Mouse (Mus musculus) c-Kit-positive CD71-negative TER-119-negative erythroid progenitor cells, embryonic 14.5 days (primary cell): ENCODE results near the gene Smim24.
A peak's percentile ranks its signal among the peaks of the same experiment; 100 is the strongest.

Experiments
- DNase-seq: peaks from one replicate; pipeline ENCODE4 v3.0.0-alpha.2; 2013; ENCODE audit warnings: low read depth

Gene Smim24

DNA sequence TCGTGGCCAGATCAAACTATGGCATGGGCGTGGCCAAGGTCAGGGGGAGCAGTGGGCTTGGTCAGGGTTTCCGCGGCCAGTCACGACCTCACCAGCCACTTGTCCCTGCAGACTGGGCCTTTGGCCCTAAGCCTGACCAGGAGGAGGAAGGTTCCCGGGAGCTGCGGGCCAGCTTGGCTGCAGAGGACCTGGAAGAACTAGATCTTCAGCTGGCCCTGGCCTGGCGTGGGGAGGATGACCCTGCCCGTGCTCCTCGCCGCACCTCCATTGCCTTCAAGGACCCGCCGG is 2.2 kb upstream of the Smim24 start:
- no peak for DNase-seq

DNA sequence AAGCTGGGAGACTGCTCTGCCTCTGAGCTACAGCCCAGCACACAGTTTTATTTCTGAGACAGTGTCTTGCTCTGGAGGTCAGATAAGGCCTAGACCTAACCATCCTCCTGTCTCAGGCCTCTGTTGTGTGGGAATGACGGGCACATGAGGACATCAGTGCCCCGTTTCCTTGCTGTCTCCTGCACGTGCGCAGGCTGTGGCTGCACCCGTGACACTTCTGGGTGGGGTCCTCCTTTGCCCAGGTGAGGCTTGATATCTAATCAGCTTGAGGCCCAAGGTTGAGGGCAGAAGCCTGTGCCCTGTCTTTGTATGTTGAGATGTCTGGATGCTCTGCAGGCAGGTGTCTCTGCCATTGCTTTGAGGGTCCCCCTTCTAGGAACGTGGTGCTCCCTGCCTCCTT is 581 bp upstream of the Smim24 start:
- no peak for DNase-seq

GRCm38 (mm10) chr10:81393456-81394063 is 709 bp downstream of the Smim24 start:
- no peak for DNase-seq

DNA sequence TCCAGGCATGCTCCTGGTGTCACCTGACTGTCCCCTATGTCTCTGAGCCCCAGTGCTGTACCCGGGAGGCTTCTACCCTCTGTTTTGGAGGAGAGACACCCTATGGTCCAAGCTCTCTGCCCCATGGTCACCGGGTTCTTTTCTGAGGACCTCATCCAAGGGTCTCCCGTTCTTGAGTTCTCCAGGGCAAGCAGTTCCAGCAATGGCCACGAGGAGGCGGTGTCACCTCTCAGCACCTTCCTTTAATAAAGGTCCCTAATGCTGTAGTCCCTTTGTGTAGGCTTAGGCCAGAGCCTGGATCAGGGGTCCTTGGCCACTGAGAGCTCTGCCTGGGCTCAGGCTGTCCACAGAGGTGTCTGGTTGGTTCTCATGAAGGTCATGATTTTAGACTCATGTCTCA is 2.3 kb downstream of the Smim24 start:
- peak; percentile 72 for DNase-seq

DNA sequence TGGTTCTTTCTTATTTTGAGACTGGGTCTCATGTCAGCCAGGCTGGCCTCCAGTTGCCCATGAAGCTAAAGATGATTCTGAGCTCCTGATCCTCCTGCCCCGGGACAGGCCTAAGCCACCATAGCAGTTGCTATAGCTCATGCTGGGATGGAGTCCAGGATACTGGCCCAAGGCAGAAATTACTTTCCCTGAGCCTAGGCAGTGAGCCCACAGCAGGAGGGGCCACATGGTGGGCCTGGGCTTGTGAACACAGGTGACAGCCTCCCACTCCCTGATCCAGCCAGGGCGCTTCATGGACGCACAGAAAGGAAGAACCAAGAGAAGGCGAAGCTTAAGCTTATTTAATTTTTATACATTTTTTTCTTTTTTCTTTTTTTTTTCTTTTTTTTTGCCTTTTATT is 3.0 kb downstream of the Smim24 start:
- DNase-seq = no peak

DNA sequence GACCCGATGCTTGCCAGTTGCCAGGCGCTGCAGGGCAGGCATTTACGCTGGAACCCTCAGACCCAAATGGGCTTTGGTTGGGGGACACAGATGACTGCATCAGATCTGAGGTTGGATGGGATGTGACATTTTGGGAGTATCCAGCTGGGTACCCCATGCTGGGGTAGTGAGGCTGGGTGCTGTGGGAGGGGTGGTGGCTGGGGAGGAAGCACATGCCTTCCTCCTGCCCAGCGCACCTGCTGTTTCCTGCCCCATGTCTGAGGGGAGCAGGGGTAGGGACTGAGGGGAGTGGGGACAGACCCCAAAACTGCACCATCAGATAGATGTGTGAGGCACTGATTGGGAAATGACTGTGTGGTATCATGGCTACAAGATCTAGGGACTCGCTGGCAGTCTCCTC is 3.9 kb downstream of the Smim24 start:
- DNase-seq = no peak

DNA sequence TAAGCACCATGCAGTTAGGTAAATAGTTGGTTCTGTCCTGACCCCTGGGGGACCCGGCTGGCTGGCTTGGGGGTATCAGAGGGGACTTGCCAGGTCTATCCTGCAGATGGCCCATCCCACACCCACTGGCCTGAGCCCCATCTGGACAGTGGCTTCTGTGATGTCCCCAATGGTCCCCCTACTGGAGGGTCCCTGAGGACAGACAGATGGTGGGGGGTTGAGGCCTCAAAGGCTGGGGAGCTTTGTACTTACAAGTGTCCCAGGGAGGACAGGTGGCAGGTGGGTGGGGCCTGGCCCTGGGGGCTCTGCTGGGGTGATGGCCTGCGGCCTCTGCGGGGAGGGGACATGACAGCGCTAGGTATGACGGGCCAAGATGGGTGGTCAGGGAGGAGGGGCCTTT is 6.4 kb downstream of the Smim24 start:
- no peak for DNase-seq

GRCm38 (mm10) chr10:81399798-81400308 is 7.0 kb downstream of the Smim24 start:
- DNase-seq = no peak

DNA sequence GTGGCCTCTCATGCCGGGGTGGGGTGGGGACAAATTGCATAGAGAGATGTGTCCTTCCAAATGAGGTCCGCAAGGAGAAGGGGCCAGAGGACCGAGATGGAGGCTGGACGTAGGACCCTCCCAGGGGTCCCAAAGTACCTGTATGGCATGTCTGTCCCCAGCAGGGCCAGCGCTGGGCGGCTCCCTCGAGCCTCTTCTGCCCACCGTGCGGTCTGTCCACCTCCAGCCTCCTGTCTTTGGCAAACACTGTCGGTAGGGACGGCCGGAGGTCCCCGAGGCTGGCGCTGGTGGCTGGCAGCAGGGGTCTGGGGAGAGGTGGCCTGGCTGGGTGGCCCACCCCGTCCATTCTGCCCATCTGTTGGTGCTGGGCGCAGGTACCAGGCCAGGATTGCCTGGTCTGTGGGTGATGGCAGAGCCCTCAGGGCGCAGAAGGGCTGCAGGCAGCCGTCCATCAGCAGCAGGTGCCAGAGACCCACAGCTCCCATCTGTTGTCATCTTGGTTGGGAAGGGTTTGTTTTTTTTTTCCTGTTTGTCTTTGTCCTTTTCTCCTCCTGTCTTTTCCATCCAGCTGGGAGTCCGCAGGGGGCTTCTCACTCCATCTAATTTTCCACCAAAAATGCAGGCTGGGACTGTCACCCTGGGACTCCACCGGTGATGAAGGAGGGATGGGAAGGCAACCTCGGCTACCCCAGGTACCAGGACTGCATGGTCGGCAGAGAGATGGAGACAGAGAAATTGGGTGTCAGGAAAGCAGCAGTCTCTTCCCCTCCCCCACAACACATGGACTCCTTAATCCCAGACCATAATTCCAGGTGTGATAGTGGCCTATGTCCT is 7.7 kb downstream of the Smim24 start:
- no peak for DNase-seq

- no peak for DNase-seq
These were observed 8.3 kb downstream of the Smim24 start for GRCm38 (mm10) chr10:81401205-81401520.

- no peak for DNase-seq
These were observed 8.8 kb downstream of the Smim24 start for GRCm38 (mm10) chr10:81401521-81402226.

- DNase-seq = no peak
These were observed 9.4 kb downstream of the Smim24 start for GRCm38 (mm10) chr10:81402227-81402765.

DNA sequence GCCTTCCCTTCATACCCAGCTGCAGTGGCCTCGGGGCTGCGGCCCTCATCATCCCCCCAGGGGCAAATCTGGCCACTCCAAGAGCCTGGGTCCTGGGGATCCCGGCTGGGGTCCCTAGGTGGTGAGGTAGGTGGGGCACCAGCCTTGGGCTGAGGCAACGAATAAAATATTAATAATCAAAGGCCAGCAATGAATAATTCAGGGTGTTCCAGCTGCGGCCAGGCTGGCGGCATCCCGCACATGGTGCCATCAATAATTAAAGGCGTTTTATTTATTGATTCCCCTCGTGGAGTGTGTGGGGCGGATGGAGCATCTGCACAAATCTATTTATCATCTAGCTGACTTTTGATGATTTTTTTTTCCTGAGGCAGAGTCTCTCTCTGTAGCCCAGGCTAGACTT is 10.7 kb downstream of the Smim24 start:
- no peak for DNase-seq

GRCm38 (mm10) chr10:81404082-81404481 is 11.2 kb downstream of the Smim24 start:
- DNase-seq = no peak

- no peak for DNase-seq
These were observed 11.9 kb downstream of the Smim24 start for GRCm38 (mm10) chr10:81404720-81405119.

GRCm38 (mm10) chr10:81405588-81406201 is 12.8 kb downstream of the Smim24 start:
- DNase-seq = peak; percentile 57

DNA sequence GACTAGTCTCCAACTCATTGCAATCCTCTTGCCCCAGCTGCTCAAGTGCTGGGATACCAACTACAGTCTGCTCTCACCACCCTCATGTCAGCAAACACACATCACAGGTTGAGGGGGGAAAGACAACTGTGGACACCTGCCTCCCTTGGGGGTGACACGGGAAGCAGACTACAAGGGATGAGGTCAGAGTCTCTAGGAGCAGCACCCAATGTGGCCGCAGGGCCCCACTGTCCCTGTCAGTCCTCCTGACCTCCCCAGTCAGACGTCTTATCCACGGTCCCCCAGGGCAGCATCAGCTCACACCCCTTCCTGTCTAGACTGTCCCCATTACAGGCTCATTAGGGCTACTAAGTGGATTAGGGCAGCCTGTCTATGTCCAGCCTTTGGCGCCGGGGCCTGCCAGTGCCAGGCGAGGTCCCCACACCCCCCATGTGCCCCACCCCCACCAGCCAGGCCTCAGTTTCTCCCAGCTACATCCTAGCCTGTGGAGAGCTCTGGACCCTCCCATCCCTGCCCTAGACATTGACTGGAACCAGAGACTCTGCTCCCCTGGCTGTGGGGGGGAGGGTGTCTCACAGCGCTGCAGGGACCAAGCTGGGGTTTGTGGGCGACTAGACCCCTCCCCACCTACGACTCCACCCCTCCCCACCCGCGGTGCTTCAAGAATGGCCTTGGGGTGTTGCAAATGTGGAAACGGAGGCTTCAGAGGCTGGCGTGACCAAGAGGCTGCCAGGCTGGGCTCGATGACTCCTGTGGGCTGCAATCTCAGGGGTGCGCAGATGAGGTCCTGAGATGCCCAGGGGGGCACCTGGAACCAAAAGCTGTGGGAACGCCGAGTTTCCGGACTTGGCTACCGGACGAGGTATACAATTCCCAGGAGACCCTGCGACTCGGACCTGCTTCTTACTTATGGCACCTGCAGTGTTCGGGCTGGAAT is 13.9 kb downstream of the Smim24 start:
- DNase-seq = no peak

GRCm38 (mm10) chr10:81407539-81408423 is 14.9 kb downstream of the Smim24 start:
- DNase-seq = peak; percentile 91

GRCm38 (mm10) chr10:81408424-81408729 is 15.5 kb downstream of the Smim24 start:
- DNase-seq = no peak

GRCm38 (mm10) chr10:81408871-81409291 is 16.0 kb downstream of the Smim24 start:
- peak; percentile 81 for DNase-seq

DNA sequence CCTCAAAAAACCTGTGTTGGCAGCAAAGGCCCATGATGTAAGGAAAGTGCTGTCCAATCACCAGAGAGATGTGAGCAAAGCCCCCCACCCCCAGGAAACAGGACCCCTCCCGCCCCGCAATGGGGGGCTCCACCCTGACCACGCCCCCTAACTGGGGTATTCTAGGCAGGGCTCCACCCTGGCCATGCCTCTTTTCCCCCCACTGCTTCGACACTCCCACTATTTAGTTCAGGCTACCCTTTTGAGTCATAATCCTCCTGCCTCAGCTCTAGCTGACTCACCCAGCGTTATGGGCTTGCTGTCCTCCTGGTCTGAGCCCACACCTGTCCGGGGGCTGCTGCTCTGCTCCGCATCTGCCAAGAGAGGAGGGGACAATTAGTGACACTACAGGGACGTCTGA is 16.5 kb downstream of the Smim24 start:
- DNase-seq = no peak
